Mouse (Mus musculus) hindbrain, embryonic 12.5 days (tissue): ENCODE results near the gene Adam19. TPM values are rescaled to one million over a fixed set of nuclear protein-coding genes. Genes with fewer than 3 reads are reported as not detected.
A peak's percentile ranks its signal among the peaks of the same experiment; 100 is the strongest.

Source experiments
- ATAC-seq: fragments of 200-750 bp; cut with Nextera tagmentation; 2 replicates; pipeline ENCODE4 v1.8.0; 2017; ENCODE audit warnings: moderate TSS enrichment; ENCODE audit not compliant: low FRiP score
- H3K27ac ChIP-seq: fragments of 300-500 bp; sonication (generic); 2 replicates; pipeline ENCODE4 v1.5.1; 2016; ENCODE audit warnings: mild to moderate bottlenecking
- H3K27me3 ChIP-seq: fragments of 300-500 bp; sonication (generic); 2 replicates; pipeline ENCODE4 v1.6.1; 2016; ENCODE audit warnings: mild to moderate bottlenecking
- H3K36me3 ChIP-seq: fragments of 300-500 bp; sonication (generic); 2 replicates; pipeline ENCODE4 v1.6.1; 2016; ENCODE audit warnings: mild to moderate bottlenecking
- H3K4me1 ChIP-seq: fragments of 300-500 bp; sonication (generic); 2 replicates; pipeline ENCODE4 v1.6.1; 2016
- H3K4me2 ChIP-seq: fragments of 300-500 bp; sonication (generic); replicated peaks from 2 replicates; pipeline ENCODE4 v1.6.1; 2016; ENCODE audit warnings: mild to moderate bottlenecking
- H3K4me3 ChIP-seq: fragments of 300-500 bp; sonication (generic); 2 replicates; pipeline ENCODE4 v1.5.1; 2016; ENCODE audit warnings: mild to moderate bottlenecking
- H3K9ac ChIP-seq: fragments of 300-500 bp; sonication (generic); 2 replicates; pipeline ENCODE4 v1.6.1; 2016; ENCODE audit warnings: mild to moderate bottlenecking, moderate library complexity
- H3K9me3 ChIP-seq: fragments of 300-500 bp; sonication (generic); replicated peaks from 2 replicates; pipeline ENCODE4 v1.6.1; 2016; ENCODE audit warnings: mild to moderate bottlenecking
- WGBS: fragments of 180-500 bp; shearing (Covaris S2); methylation state at CpG from one replicate; pipeline ENCODE4 v1.1.7; 2016; 5-methylcytosine and 5-hydroxymethylcytosine counted together
- polyA plus RNA-seq: library from polyadenylated mRNA; unstranded; fragments of >200 nt; fragmentation: Nextera tagmentation; extraction: Ambion mirVana; gene quantifications from 2 replicates; pipeline ENCODE4 v1.2.1, GENCODE M21; 2016

Adam19 gene
- polyA plus RNA-seq, 1 experiment from 2014 or later, result 17.3 TPM

GRCm38 (mm10) chr11:46069408-46070003 is 13.7 kb downstream of the Adam19 start:
- Histone ChIP-seq H3K27ac (peak overlapping the region; percentile 69; the same call in 1 of the 2 replicates), H3K36me3 (no peaks in the 10 kb centered on the region), H3K4me1 (peaks cover 32% of the 10 kb centered on the region), H3K9ac (no peak overlapping the region), H3K9me3 (no peaks in the 10 kb centered on the region), H3K4me3 (no peak overlapping the region), H3K27me3 (no peaks in the 10 kb centered on the region), H3K4me2 (0 out of 2 replicates have a peak overlapping the region, but pooled peaks have one; percentile 21)
- 29% methylated on average over 16 of the region's 17 CpGs for WGBS
- ATAC-seq, result peak; percentile 43

- Histone ChIP-seq H3K27me3 (no peaks in the 10 kb centered on the region), H3K9ac (no peak overlapping the region), H3K27ac (peak overlapping the region; percentile 69; the same call in 1 of the 2 replicates), H3K4me2 (0 out of 2 replicates have a peak overlapping the region, but pooled peaks have one; percentile 21), H3K36me3 (no peaks in the 10 kb centered on the region), H3K4me3 (no peak overlapping the region), H3K9me3 (no peaks in the 10 kb centered on the region), H3K4me1 (peaks cover 26% of the 10 kb centered on the region)
- WGBS, result 86% methylated on average over 4 of the region's 4 CpGs
- no peak for ATAC-seq
Observed at GRCm38 (mm10) chr11:46070161-46070560, 14.4 kb downstream of the Adam19 start.

GRCm38 (mm10) chr11:46070789-46071188 is 15.0 kb downstream of the Adam19 start:
- no peaks in the 10 kb centered on the region for H3K27me3 ChIP-seq
- H3K9me3 ChIP-seq, result no peaks in the 10 kb centered on the region
- peaks cover 24% of the 10 kb centered on the region for H3K4me1 ChIP-seq
- H3K36me3 ChIP-seq, result 0 out of 2 replicates have a peak, but pooled peaks cover 2% of the 10 kb centered on the region
- H3K4me3 ChIP-seq, result no peak overlapping the region
- H3K9ac ChIP-seq, result no peak overlapping the region
- no peak overlapping the region for H3K27ac ChIP-seq
- H3K4me2 ChIP-seq, result no peak overlapping the region
- 76% methylated on average over 8 of the region's 8 CpGs for WGBS
- no peak for ATAC-seq

GRCm38 (mm10) chr11:46072466-46073060 is 16.8 kb downstream of the Adam19 start:
- Histone ChIP-seq H3K36me3 (peaks cover 14% of the 10 kb centered on the region), H3K27ac (no peak overlapping the region), H3K27me3 (no peaks in the 10 kb centered on the region), H3K9ac (no peak overlapping the region), H3K4me3 (no peak overlapping the region), H3K4me1 (peaks cover 24% of the 10 kb centered on the region), H3K4me2 (no peak overlapping the region), H3K9me3 (no peaks in the 10 kb centered on the region)
- 74% methylated on average over 8 of the region's 8 CpGs for WGBS
- ATAC-seq, result no peak

- no peak for ATAC-seq
- no peaks in the 10 kb centered on the region for H3K9me3 ChIP-seq
- no peak overlapping the region for H3K4me3 ChIP-seq
- H3K36me3 ChIP-seq, result peaks cover 17% of the 10 kb centered on the region
- peaks cover 24% of the 10 kb centered on the region for H3K4me1 ChIP-seq
- H3K9ac ChIP-seq, result no peak overlapping the region
- 78% methylated on average over 15 of the region's 15 CpGs for WGBS
- 0 out of 2 replicates have a peak overlapping the region, but pooled peaks have one; percentile 4 for H3K27ac ChIP-seq
- no peaks in the 10 kb centered on the region for H3K27me3 ChIP-seq
- H3K4me2 ChIP-seq, result no peak overlapping the region
Observed at GRCm38 (mm10) chr11:46073061-46073849, 17.5 kb downstream of the Adam19 start.

- no peak overlapping the region for H3K4me2 ChIP-seq
- H3K27ac ChIP-seq, result no peak overlapping the region
- H3K4me3 ChIP-seq, result no peak overlapping the region
- H3K9me3 ChIP-seq, result no peaks in the 10 kb centered on the region
- H3K9ac ChIP-seq, result no peak overlapping the region
- H3K4me1 ChIP-seq, result peaks cover 19% of the 10 kb centered on the region
- H3K27me3 ChIP-seq, result no peaks in the 10 kb centered on the region
- H3K36me3 ChIP-seq, result peaks cover 22% of the 10 kb centered on the region
- no peak for ATAC-seq
- WGBS, result 89% methylated on average over 16 of the region's 17 CpGs
Observed at GRCm38 (mm10) chr11:46073850-46074688, 18.3 kb downstream of the Adam19 start.

- no peak for ATAC-seq
- no peaks in the 10 kb centered on the region for H3K9me3 ChIP-seq
- no peak overlapping the region for H3K9ac ChIP-seq
- 94% methylated on average over 3 of the region's 3 CpGs for WGBS
- H3K4me1 ChIP-seq, result peaks cover 8% of the 10 kb centered on the region; the same call in 1 of the 2 replicates
- no peak overlapping the region for H3K4me3 ChIP-seq
- no peak overlapping the region for H3K27ac ChIP-seq
- H3K36me3 ChIP-seq, result peaks cover 22% of the 10 kb centered on the region
- no peaks in the 10 kb centered on the region for H3K27me3 ChIP-seq
- no peak overlapping the region for H3K4me2 ChIP-seq
Observed at GRCm38 (mm10) chr11:46075507-46075906, 19.7 kb downstream of the Adam19 start.

GRCm38 (mm10) chr11:46076442-46077158 is 20.8 kb downstream of the Adam19 start:
- no peak overlapping the region for H3K4me2 ChIP-seq
- no peak overlapping the region for H3K9ac ChIP-seq
- H3K27ac ChIP-seq, result no peak overlapping the region
- peaks cover 8% of the 10 kb centered on the region; the same call in 1 of the 2 replicates for H3K4me1 ChIP-seq
- peaks cover 22% of the 10 kb centered on the region for H3K36me3 ChIP-seq
- 97% methylated on average over 11 of the region's 11 CpGs for WGBS
- H3K9me3 ChIP-seq, result no peaks in the 10 kb centered on the region
- no peak for ATAC-seq
- no peaks in the 10 kb centered on the region for H3K27me3 ChIP-seq
- no peak overlapping the region for H3K4me3 ChIP-seq

GRCm38 (mm10) chr11:46077304-46077703 is 21.5 kb downstream of the Adam19 start:
- Histone ChIP-seq H3K4me3 (no peak overlapping the region), H3K27ac (no peak overlapping the region), H3K27me3 (no peaks in the 10 kb centered on the region), H3K4me2 (no peak overlapping the region), H3K9me3 (no peaks in the 10 kb centered on the region), H3K36me3 (peaks cover 22% of the 10 kb centered on the region), H3K9ac (no peak overlapping the region), H3K4me1 (peaks cover 8% of the 10 kb centered on the region; the same call in 1 of the 2 replicates)
- WGBS, result 96% methylated on average over 5 of the region's 5 CpGs
- ATAC-seq, result no peak

- ATAC-seq, result no peak
- Histone ChIP-seq H3K27me3 (no peaks in the 10 kb centered on the region), H3K27ac (no peak overlapping the region), H3K36me3 (peaks cover 22% of the 10 kb centered on the region), H3K4me1 (peaks cover 7% of the 10 kb centered on the region; the same call in 1 of the 2 replicates), H3K4me3 (no peak overlapping the region), H3K9ac (no peak overlapping the region), H3K4me2 (no peak overlapping the region), H3K9me3 (no peaks in the 10 kb centered on the region)
- 88% methylated on average over 7 of the region's 7 CpGs for WGBS
Observed at GRCm38 (mm10) chr11:46077732-46078375, 22.1 kb downstream of the Adam19 start.

- Histone ChIP-seq H3K4me2 (no peak overlapping the region), H3K4me3 (no peak overlapping the region), H3K27me3 (no peaks in the 10 kb centered on the region), H3K36me3 (peaks cover 23% of the 10 kb centered on the region), H3K4me1 (no peaks in the 10 kb centered on the region; the same call in 1 of the 2 replicates), H3K27ac (no peak overlapping the region), H3K9me3 (no peaks in the 10 kb centered on the region), H3K9ac (no peak overlapping the region)
- no peak for ATAC-seq
- WGBS, result 88% methylated on average over 2 of the region's 2 CpGs
Observed at GRCm38 (mm10) chr11:46081075-46081474, 25.3 kb downstream of the Adam19 start.
